Mouse (Mus musculus): ENCODE data around the gene Ptbp1.

- TF ChIP-seq POLR2A (IDR thresholded peaks at IDR 0.05; ENCODE audit: insufficient read depth, low read length): no peak
- TF ChIP-seq EP300 (IDR thresholded peaks at IDR 0.05; ENCODE audit: insufficient read depth, low read depth, low read length): no peak
- TF ChIP-seq CTCF (IDR thresholded peaks at IDR 0.05; ENCODE audit: low read depth, low read length): no peak
Measured at GRCm38 (mm10) chr10:79896306-79896705, 42.1 kb downstream of the Ptbp1 start.
